Mouse (Mus musculus): ENCODE results near the gene Gm12794.
"Not testable (repeated sequence)": the region's sequence is repeated elsewhere in the genome, so short reads cannot be mapped to it uniquely, and the experiment has no call there.

Gm12794 gene

DNA sequence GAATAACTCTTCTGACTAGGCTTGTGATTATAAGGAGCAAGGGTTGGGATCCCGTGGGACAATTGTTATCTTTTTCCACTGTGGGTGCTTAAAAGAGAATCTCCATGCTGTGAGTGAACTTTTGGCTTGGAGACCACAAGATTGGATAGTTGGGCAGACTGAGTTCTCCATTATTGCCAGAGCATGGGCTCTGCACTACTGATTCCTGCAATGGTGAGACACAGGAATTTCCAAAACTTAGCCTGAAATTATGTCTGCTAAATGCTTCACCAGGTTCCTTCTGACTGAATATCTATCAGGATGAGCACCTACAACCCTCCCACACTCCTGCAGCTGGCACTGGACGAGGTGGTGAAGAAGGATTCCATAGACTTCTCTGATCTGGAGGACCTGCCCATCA lies at the start of gene Gm12794:
Gm12794 (plus strand) TSS at position 301 of the 400 bp plus-strand sequence.
- not testable (repeated sequence) for DNase-seq (ENCODE audit: low read depth, low spot score)

DNA sequence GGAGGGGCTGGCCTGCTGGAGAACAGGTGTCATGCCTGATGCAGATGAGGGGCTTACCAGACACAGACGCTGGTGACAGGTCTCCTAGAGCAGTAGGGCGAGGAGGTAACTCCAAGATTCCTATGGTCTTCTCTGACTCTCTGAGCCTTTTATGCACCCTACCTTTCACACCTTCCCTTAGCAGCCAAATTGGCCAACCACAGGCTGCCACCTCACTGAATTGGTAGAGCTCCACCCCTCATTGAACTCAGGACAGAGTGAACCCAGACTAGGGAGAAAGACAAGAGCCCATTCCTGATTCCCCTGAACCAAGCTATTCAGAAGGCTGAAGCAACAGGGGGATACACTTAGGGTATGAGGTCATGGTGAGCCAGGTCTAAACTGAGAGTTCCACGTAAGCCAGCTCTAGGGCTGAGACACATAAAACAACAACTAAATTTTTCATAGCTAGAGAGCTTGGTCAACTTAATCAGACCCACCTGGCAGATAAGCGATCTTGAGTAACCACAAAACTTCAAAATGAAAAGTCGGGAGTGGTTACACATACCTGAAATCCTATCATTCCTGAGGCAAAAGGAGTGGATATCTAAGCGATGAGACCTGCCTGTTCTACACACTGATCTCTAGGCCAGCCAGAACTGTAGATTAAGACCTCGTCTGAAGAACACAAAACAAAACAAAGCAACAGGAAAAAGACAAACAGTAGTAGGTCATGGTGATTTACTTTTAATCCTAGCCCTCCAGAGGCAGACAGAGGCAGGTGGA lies 46.4 kb upstream of the Gm12794 start, which contains the start of gene C130073F10Rik:
C130073F10Rik (minus strand) TSS at position 134 of the 765 bp plus-strand sequence.
- no peak for DNase-seq (ENCODE audit: low read depth, low spot score)

DNA sequence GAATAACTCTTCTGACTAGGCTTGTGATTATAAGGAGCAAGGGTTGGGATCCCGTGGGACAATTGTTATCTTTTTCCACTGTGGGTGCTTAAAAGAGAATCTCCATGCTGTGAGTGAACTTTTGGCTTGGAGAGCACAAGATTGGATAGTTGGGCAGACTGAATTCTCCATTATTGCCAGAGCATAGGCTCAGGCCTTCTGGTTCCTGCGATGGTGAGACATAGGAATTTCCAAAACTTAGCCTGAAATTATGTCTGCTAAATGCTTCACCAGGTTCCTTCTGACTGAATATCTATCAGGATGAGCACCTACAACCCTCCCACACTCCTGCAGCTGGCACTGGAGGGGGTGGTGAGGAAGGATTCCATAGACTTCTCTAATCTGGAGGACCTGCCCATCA lies 31.4 kb upstream of the Gm12794 start, which contains the start of gene Gm12800:
Gm12800 (plus strand) TSS at position 301 of the 400 bp plus-strand sequence.
- not testable (repeated sequence) for DNase-seq (ENCODE audit: low read depth, low spot score)

DNA sequence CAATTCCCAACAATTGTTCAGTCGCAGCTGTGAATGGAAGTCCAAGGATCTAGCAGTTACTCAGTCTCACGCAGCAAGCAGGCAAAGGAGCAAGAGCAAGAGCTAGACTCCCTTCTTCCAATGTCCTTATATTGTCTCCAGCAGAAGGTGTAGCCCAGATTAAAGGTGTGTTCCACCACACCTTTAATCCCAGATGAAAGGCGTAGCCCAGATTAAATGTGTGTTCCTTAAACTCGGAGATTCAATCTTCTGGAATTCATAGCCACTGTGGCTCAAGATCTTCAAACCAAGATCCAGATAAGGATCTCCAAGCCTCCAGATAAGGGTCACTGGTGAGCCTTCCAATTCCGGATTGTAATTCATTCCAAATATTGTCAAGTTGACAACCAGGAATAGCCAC lies 40.7 kb downstream of the Gm12794 start, which contains the start of gene Gm12790:
Gm12790 (minus strand) TSS at position 101 of the 400 bp plus-strand sequence.
- DNase-seq (ENCODE audit: low read depth, low spot score): not testable (repeated sequence)

DNA sequence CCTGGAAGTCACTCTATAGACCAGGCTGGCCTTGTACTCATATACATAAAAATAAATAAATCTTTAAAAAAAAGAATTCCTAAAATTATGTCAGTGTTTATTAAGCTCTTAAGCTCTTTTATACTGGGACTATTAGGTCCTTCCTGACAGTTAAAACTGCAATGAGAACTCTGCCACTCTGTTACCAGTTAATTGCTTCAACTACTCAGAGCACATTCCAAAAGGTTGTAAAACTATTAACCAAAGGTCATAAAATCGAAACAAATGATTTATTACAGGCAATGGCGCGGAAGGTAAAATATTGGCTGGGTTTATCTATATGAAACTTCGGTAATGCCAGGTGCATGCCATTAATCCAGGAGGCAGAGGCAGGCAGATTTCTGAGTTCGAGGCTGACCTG lies 45.5 kb downstream of the Gm12794 start:
- DNase-seq (ENCODE audit: low read depth, low spot score): no peak

DNA sequence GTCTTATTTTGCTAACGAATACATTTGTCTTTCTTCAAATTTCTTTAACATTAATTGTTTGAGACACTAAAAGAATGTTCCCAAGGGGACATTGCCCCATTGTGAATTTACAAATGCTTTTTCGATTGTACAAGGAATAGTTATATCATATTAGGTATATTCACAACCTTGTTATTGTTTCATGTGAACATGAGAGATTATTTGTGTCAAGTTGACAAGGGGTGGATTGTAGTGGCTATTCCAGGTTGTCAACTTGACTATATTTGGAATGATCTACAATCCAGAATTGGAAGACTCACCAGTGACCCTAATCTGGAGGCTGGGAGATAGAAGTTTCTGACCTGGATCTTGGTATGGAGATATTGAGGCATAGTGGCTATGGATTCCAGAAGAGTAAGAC lies 46.1 kb downstream of the Gm12794 start, which contains the start of gene Gm12789:
Gm12789 (plus strand) TSS at position 301 of the 400 bp plus-strand sequence.
- not testable (repeated sequence) for DNase-seq (ENCODE audit: low read depth, low spot score)
